Mouse (Mus musculus): ENCODE results near the gene Slc25a22.

GRCm38 (mm10) chr7:141453636-141454035 lies 15.9 kb upstream of the Slc25a22 start:
- no peak for TF ChIP-seq POLR2A (IDR thresholded peaks at IDR 0.05; ENCODE audit: control insufficient read depth, low read depth, low read length)
- TF ChIP-seq CTCF (IDR thresholded peaks at IDR 0.05; ENCODE audit: control insufficient read depth, insufficient read depth, insufficient replicate concordance, low read depth, low read length): no peak

Measured in testis, adult 2 months (tissue).